Mouse (Mus musculus): Measurements from ENCODE around the gene 4930430F08Rik. TPM values are rescaled to one million over a fixed set of nuclear protein-coding genes. Genes with fewer than 3 reads are reported as not detected.
"Not testable (repeated sequence)": the region's sequence is repeated elsewhere in the genome, so short reads cannot be mapped to it uniquely, and the experiment has no call there.

Gene 4930430F08Rik
- total RNA-seq (2021), result 10 to 100 TPM in 1 of 2 experiments, 1 to 10 TPM in 1; 9.8 to 12.0 TPM
- long read RNA-seq, experiment 1, transcript 4930430F08Rik-201 (7 exons, 2,564 nt), result major isoform, 5 of 5 reads
- long read RNA-seq, experiment 1, partial matches to known transcripts, result 0 of 5 reads
- long read RNA-seq, experiment 1, other reads (novel, unspliced or antisense), result 0 of 5 reads
- long read RNA-seq, experiment 2, transcript 4930430F08Rik-201 (7 exons, 2,564 nt), result major isoform, 20 of 28 reads
- long read RNA-seq, experiment 2, partial matches to known transcripts, result 6 of 28 reads
- long read RNA-seq, experiment 2, other reads (novel, unspliced or antisense), result 2 of 28 reads

DNA sequence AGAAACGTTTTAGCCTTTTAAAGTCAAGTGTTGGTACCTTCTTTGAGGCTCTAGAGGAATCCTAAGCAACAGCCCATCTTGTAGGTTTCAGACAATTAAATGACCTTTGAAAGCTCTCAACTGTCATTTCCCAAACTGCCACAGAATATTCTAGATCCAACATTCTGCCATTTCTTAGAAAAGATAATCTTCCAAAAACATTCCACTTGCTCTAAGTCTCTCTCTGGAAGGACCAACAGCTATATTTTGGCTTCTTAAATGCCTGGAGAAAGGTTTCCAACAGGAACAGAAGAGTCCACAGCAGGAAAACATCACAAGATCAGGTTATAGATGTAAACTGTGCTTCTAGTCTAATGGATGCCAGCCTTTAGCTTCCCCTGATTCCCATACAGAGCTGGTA, at the start of gene 4930430F08Rik, which contains the start of gene 1700017N19Rik:
4930430F08Rik (minus strand) TSS at position 101 of the 400 bp plus-strand sequence.
1700017N19Rik (plus strand) TSS at position 162 of the 400 bp plus-strand sequence.
- DNase-seq (ENCODE audit: low spot score in 2 of 2), result no peak

DNA sequence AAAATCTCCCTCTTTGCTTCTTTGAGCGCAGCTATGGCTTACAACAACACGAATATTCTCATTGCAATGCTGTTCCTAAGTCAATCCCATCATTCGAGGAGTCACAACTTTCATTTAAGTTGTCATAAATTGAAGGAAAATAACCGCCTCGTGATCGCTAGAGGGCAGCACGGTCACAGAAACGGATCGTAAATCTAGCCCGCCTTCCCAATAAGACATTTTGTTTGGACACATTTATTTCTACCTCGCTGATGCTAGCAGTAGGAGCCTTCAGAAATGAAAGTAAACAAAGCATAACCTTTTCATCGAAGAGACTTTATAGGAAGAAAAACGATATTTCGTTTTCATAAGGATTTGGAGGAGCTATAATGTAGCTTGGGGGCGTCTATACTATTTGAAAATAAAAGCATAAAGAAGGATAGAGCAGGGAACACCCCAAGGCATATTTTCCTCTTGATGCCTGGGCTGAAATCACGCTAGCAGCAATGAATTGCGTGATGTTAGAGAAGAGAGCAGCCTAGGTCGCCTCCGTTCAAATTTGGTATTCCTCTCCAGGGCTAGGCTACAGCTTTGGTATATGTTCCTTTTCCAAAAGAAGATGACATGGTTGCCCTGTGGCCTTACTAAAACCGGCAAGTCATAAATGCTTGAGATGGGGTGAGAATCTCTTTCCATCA, 39.7 kb upstream of the 4930430F08Rik start:
- peak; percentile 19 to 34 for DNase-seq (ENCODE audit: low spot score in 2 of 2)

DNA sequence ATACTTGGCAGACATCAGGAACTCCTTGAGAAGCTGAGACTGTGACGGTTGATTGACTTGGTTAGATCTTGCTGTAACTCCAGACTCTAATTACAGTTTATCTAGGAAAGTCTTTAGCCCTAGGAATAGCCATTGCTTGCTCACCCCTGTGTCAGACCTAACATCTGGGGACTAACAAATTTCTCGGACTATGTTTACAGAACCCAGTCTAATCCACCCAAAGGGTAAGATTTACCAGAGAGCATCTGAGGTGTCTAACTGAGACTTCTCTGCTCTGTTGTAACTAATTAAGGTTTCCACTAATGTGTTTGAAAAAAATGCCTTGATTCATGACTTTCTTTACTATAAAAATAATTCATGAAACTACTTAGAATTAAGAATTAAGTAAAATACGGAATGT, 32.3 kb upstream of the 4930430F08Rik start:
- no peak for DNase-seq (ENCODE audit: low spot score in 2 of 2)

DNA sequence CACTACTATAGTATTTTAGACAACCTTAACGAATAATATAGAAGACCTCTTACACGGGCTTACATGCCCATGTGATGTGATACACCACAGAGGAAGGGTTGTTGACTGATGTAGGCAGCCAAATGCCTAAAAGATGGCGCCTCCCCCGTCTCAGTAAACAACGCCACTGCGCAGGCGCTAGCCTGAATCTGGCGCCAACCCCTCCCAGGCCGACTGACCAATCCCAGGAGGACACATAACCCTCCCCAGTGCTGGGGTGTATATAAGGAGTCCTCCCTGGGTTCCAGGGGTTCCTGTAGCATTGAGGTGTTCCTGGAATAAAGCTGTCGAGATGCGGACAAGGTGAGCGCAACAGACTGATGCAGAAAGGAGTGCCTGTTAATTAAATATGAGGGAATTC, 29.8 kb upstream of the 4930430F08Rik start:
- DNase-seq (ENCODE audit: low spot score in 2 of 2), result no peak

DNA sequence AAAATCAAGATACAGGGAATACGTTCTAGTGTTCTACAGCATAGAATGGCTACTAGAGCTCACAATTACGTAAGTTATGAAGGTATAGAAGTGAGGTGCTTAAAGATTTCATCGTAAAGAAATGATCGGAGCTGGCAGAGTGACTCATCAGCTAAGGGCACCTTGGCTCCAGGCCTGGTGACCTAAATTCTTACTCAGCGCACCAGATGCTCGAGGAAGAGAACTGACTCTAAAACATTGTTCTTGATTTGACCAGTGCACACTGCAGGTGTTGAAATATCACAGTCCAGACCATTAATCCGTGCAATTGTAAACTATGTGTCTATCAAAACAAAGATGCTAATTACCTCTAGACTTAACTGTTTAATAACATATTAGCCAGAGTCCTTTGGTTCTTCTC, 29.3 kb upstream of the 4930430F08Rik start:
- no peak for DNase-seq (ENCODE audit: low spot score in 2 of 2)

DNA sequence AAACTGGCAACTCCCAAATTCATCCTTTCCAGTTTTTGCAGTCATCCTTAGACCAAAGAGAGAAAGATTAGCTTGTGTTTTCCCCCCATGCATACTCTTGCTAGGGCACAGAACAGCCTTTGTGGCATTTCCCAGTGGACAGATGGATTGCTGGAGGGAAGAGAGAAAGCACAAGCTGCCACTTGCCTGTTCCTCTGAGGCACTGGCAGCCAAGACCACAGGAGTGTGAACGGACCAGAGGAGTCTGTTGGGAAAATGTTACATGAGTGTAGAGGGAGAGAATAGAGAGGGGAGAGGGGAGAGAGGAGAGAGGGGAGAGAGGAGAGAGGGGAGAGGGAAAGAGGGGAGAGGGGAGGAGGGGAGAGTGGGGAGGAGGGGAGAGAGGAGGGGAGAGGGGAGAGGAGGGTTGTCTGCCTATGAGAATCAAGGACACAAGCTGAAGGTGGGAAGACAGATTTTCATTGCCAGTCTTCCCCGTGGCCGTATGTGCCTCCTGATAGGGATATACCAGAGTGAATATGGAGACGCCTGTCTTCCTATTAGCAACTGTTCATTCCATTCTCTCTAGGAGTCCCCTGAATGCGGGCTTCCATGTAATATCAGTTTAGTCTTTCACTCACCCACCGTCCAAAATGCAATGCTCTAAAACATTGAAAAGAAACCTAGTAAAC, 27.1 kb upstream of the 4930430F08Rik start:
- no peak for DNase-seq (ENCODE audit: low spot score in 2 of 2)

DNA sequence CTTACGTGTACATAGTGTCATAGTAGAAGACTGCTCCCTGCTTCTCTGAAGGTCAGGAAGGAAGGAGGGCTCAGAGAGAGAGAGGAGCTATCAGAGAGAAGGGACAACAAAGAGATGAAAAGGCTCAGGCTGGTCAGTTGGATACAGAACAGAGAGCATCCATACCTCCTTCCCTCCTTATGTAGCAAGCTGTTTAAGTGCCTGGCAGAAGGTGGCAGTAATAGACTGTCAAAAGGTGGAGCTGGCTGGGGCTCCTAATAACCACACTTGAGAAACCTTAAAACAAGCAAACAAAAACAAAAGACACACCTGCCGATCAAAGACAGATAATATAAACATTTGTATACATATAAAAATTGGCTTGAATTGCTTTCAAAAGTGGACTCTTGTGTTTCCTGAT, 14.0 kb upstream of the 4930430F08Rik start:
- DNase-seq (ENCODE audit: low spot score in 2 of 2), result no peak

DNA sequence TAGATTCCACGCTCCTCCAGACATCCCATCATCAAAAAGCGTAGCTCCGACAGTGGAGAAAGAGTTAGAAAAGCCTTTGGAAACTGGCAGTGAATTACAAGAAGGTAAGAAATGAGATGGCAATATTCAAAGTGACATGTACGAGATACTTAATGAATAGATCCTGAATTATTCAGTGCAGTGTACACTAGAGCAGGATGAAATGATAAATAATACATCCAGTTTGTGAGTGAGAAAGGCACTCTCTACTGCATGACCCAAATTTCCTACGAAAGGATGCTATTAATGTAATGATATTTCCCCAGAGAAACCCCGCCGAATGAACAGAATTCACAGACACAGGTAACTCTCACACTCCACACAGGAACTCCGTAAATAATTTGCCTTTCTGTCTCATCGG, 13.3 kb upstream of the 4930430F08Rik start:
- DNase-seq (ENCODE audit: low spot score in 2 of 2), result no peak

DNA sequence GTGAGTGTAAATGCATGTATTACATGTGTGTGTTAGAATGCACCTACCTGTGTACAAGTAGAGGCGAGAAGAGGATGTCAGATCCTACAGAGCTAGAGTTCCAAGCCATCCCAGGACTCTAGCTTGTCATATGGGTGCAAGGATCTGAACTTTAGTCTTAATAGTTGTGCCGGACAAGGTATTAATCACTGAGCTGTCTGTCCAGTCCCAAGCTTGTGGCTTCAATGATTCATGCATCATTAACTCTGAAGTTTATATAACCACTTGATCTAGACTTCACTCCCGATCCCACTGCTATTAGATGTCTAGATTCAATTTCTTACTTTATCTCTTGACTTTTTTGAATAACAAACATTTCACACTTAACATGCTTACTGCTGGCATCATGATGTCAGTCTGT, 8.1 kb upstream of the 4930430F08Rik start:
- no peak for DNase-seq (ENCODE audit: low spot score in 2 of 2)

DNA sequence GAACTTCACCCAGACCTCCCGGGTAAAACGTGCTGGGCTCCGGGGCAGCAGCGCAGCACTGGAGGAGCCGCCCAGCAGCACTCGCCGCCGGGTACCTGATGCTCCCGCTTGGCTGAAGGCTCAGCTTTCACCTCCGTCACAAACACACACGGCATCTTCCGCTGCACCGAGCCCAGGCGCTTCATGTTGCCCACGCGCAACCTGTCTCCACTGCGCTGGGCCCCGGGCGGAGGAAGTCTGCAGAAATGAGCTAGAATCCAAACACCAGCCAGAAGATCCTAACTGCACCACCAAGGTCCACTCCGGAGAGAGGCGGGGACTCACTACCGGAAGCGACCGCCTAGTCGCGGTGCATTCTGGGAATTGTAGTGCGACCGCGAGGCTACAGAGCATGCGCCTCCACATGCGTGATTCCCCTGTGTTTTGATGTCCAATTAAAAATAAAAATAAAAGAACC, 1.3 kb downstream of the 4930430F08Rik start:
- peak; percentile 81 to 85 for DNase-seq (ENCODE audit: low spot score in 2 of 2)

DNA sequence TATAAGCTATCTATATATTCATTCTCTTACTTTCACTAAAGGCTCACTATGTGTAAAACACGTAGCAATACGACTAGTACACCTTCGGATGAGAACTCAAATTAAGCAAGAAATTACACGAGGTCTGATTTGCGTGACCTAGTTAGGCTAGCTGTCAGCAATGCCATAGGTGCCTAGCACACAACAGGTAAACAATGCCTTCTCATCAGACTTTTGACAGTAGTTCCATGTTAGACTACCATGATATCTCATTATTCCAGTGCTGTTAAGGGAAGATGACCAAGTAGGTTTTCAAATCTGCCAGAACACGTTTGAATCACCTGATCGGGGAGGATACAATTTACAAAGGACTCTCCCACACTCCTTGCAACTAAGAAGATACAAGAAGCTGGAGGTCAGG, 1.7 kb downstream of the 4930430F08Rik start:
- DNase-seq (ENCODE audit: low spot score in 2 of 2), result no peak

DNA sequence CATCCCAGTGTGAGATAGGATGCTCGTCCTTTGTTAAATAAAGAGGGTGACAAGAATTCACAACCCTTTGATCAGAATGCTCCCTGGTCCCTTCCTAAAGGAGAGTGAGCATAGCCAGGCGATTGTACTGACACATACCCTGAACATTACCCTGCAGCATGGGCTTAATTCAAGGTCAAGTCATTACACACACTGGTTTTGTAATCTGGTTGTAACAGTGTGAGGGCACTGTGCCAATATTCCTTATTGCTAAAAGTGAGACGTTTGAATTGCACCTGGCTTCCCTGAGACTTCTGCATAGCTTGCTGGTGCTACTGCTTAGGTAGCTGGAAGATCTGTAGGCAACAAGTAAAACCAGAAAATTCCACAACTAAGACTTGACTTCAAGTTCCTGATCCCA, 6.0 kb downstream of the 4930430F08Rik start:
- DNase-seq (ENCODE audit: low spot score in 2 of 2), result peak in 1 of 2 experiments; percentile 6

DNA sequence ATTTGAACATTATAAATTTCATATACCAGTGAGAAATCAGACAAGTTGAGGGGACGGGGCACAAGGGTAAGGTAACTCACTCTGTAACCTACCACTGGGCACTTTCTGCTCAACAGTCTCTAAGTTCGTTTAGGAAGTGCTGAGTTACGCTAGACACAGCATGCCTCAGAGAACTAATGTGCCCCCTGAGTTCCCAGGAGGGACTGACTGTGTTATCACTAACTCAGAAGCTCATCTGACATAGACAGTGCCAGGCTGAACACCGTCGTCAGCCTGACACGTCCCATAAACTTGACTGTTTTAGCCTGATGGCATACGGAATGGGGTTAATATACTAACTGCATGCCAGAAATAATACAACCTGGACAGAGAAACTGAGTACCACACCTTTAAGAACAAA, 14.9 kb downstream of the 4930430F08Rik start:
- no peak for DNase-seq (ENCODE audit: low spot score in 2 of 2)

DNA sequence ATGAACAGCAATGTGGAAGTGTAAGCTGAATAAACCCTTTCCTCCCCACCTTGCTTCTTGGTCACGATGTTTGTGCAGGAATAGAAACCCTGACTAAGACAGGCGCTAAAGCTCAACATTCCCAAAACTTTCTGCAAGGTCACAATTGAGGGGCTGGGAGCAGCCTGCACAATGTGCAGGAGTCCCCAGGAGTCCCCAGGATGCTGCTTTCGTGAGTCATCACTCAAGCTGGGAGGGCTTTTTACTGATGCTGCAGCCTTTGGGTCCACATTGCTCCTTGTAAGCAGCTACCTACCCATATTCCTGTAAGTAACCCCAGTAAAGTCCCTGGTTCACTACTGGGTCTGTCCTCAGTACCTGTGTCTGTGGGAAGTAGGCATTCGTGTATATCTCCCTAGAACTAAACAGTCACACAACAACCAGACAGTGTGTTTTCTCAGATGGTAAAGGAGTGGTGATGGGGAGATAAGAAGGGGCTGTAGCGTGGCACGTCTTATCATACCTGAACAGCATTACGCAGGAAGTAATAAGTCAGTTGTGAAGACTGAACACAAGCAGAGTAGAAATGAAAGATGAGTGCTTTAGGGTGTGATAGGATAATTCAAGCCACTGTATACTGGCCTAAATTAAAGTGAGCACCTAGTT, 15.6 kb downstream of the 4930430F08Rik start:
- no peak for DNase-seq (ENCODE audit: low spot score in 2 of 2)

DNA sequence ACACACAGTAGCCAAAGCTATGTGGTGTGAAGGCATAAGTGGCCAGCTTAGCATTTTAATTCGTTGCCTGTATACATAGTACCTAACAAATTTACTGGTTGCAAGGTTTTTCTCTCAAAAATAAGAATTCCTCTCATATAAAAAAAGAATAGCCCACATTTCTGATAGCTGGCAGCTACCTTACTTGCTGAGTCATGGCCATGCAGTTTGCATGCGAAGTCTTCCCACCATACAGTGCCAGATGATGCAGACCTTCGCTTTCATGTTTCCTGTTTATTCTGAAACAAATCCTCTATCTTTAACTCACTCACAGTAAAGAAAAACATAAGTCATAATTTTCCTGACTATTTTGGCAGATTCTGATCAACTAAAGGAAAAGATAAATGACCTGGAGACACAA, 18.5 kb downstream of the 4930430F08Rik start:
- DNase-seq (ENCODE audit: low spot score in 2 of 2), result no peak

DNA sequence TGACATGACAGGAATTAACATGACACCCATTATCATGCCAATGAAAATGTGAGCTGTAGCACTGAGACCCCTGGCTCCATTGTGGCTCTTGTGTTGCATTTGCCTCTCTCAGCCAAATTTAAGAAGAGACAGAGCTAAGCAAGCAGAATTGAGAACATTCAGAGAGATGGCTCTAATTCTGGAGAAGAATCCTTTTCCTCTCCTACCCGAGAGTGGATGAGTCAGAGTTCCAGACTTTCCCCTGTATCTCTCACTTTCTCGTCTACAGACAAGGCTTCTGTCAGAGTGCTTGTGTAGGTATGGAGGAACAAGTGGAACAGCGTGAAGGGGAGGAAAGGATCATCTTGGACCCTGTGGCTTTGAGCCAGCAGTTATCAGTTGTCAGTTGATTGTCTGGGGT, 26.1 kb downstream of the 4930430F08Rik start:
- DNase-seq (ENCODE audit: low spot score in 2 of 2), result no peak

DNA sequence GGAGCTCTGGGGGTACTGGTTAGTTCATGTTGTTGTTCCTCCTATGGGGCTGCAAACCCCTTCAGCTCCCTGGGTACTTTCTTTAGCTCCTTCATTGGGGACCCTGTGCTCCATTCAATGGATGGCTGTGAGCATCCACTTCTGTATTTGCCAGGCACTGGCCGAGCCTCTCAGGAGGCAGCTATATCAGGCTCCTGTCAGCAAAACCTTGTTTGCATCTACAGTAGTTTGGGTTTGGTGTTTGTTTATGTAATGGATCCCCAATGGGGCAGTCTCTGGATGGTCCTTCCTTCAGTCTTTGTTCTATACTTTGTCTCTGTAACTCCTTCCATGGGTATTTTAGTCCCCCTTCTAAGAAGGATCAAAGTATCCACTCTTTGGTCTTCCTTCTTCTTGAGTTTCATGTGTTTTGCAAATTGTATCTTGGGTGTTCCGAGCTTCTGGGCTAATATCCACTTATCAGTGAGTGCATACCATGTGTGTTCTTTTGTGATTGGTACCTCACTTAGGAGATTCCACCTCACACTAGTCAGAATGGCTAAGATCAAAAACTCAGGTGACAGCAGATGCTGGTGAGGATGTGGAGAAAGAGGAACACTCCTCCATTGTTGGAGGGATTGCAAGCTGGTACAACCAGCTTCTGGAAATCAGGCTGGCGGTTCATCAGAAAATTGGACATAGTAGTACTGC, 29.9 kb downstream of the 4930430F08Rik start:
- DNase-seq (ENCODE audit: low spot score in 2 of 2), result not testable (repeated sequence)

DNA sequence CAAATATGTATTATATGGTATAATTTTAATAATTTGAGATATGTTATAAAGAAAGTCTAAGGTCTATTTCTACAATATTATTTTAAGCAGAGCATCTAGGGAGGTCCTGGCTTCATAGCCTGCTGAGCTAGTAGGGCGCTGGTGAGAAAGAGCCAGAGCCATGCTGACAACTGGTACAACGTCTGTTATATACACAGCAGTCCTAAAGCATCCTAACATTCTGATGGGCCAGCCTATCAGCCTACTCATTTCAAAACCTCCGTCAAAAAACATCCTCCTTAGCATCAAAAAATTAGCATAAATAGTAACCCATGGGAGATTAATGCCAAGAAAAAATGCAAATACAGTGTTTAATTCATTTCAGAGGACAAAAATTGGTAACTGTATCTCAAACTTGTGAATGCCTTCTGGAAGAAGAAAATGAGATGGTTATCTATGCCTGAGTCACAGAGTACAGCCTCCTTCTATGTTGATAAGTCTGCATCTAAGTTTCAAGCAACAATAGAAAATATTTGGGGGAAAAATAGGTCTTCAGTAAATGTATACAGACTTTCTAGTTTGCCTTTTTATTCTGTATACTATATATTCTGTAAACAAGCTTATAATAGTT, 33.6 kb downstream of the 4930430F08Rik start:
- no peak for DNase-seq (ENCODE audit: low spot score in 2 of 2)

DNA sequence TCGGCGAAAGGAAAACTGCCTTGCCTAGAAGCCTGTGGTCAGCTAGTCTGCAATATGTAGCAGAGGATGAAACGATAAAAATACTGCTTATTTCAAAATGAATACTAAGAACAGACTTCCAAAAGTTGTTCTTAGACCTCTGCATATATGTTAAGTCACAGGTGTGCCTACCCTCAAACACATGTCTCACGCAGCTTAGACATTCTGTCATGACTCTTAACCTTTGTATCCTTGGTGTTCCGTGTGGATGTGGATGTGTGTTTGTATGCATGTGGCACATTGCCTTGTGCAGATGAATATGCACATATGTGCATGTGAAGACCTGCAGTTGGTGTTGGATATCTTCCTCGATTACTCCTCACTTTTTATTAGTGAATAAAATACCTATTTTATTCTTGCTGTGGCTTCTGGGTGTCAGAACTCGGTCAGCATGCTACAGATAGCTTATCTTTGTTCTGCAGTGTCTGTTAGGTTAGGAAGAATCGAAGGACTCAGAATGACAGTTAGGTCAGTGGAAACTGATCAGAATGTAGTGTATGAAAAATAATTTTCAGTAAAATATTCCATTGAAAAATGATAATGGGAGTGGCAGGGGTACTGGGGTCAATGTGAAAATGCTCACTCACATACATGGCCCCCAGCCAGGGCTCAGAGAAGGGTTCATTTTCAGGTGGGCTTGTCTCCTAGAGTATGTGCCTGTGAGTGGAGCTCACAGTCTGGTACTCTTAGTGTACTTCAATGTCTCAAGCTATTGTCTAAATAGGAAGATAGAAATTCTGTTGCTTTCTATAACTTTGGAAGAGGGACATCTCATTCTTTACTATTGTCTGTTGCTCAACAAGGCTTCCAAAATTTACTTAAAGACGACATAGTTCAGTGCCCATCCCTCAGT, 65.5 kb downstream of the 4930430F08Rik start:
- no peak for DNase-seq (ENCODE audit: low spot score in 2 of 2)

Measured in adrenal gland, adult 18-20 months (tissue).